Mouse (Mus musculus): Measurements from ENCODE around the gene Klc3.

- TF ChIP-seq CTCF (conservative IDR thresholded peaks at IDR 0.05 in 1 of 2, IDR thresholded peaks at IDR 0.05 in 1 of 2; ENCODE audit: low read depth in 2 of 2, low read length in 2 of 2), result no peak
- no peak for TF ChIP-seq ZNF384 (IDR thresholded peaks at IDR 0.05; ENCODE audit: low read depth, low read length)
- TF ChIP-seq MAX (IDR thresholded peaks at IDR 0.05; ENCODE audit: low read length), result no peak
- no peak for TF ChIP-seq ZC3H11A (IDR thresholded peaks at IDR 0.05; ENCODE audit: low read depth, low read length)
- no peak for TF ChIP-seq SIN3A (IDR thresholded peaks at IDR 0.05; ENCODE audit: low read length)
- TF ChIP-seq PAX5 (IDR thresholded peaks at IDR 0.05; ENCODE audit: low read length), result no peak
- TF ChIP-seq E2F4 (IDR thresholded peaks at IDR 0.05; ENCODE audit: insufficient replicate concordance, low read depth, low read length), result no peak
- TF ChIP-seq POLR2A (IDR thresholded peaks at IDR 0.05; ENCODE audit: low read depth, low read length), result no peak
- TF ChIP-seq EP300 (IDR thresholded peaks at IDR 0.05; ENCODE audit: low read length), result no peak
- no peak for TF ChIP-seq CHD2 (IDR thresholded peaks at IDR 0.05; ENCODE audit: low read length)
- no peak for TF ChIP-seq USF1 (IDR thresholded peaks at IDR 0.05; ENCODE audit: low read depth, low read length)
Observed at GRCm38 (mm10) chr7:19402535-19403112, 1.3 kb downstream of the Klc3 start.
